Comparison of ENCODE assay signal across 24 mouse cellular contexts in genomic region chr2:112222607-112223006, GRCm38 (mm10). TPM values are rescaled to one million over a fixed set of nuclear protein-coding genes. Genes with fewer than 3 reads are reported as not detected.
DNase-seq lines count a peak whose midpoint lies in the region; ATAC-seq and TF ChIP-seq lines count a peak whose summit lies in the region.
"Had no signal": no experiment of that assay in that cellular context is flagged by ENCODE, and none has a peak within 500 bp of the region (broad histone marks: within the 10 kb centered on the region; RNA-seq: fewer than 3 reads in every experiment).

No protein-coding gene starts in this region.

- no peaks in the 10 kb centered on the region for H3K27me3 ChIP-seq in midbrain, embryonic 11.5 days (ENCODE audit: control insufficient read depth, insufficient read depth, low read length)
- no peaks in the 10 kb centered on the region for H3K27me3 ChIP-seq in stomach, postnatal 0 days (ENCODE audit: control insufficient read depth, insufficient read depth, low read length)
- H3K27me3 ChIP-seq: forebrain, embryonic 13.5 days; hindbrain, embryonic 13.5 days had no signal

- no peaks in the 10 kb centered on the region for H3K36me3 ChIP-seq in midbrain, embryonic 11.5 days (ENCODE audit: control insufficient read depth, insufficient read depth, low read length)
- no peaks in the 10 kb centered on the region for H3K36me3 ChIP-seq in stomach, postnatal 0 days (ENCODE audit: control insufficient read depth, insufficient read depth, low read length)
- H3K36me3 ChIP-seq: embryonic facial prominence, embryonic 10.5 days; heart, embryonic 10.5 days; hindbrain, embryonic 13.5 days had no signal

- 81% methylated on average over 5 of the region's 5 CpGs for WGBS in midbrain, embryonic 11.5 days
- 66% methylated on average over 5 of the region's 5 CpGs for WGBS in stomach, postnatal 0 days

- no peaks in the 10 kb centered on the region for H3K9me3 ChIP-seq in midbrain, embryonic 11.5 days (ENCODE audit: control insufficient read depth, low read length)
- H3K9me3 ChIP-seq in stomach, postnatal 0 days (ENCODE audit: control insufficient read depth, low read length), result no peaks in the 10 kb centered on the region
- H3K9me3 ChIP-seq: embryonic facial prominence, embryonic 10.5 days; forebrain, embryonic 13.5 days; heart, embryonic 10.5 days; hindbrain, embryonic 13.5 days had no signal

- H3K4me2 ChIP-seq in midbrain, embryonic 11.5 days, result no peak overlapping the region
- no peak overlapping the region for H3K4me2 ChIP-seq in stomach, postnatal 0 days (replicated peaks; ENCODE audit: low read depth)
- H3K4me2 ChIP-seq: forebrain, embryonic 13.5 days; hindbrain, embryonic 13.5 days had no signal

- H3K4me3 ChIP-seq in midbrain, embryonic 11.5 days (ENCODE audit: low read depth, low read length), result no peak overlapping the region
- no peak overlapping the region for H3K4me3 ChIP-seq in stomach, postnatal 0 days (ENCODE audit: low read depth, low read length)
- H3K4me3 ChIP-seq: embryonic facial prominence, embryonic 10.5 days; forebrain, embryonic 13.5 days; heart, embryonic 10.5 days; hindbrain, embryonic 13.5 days had no signal

- DNase-seq in 416B (ENCODE audit: low read depth), result peak; percentile 58
- peak; percentile 61 for DNase-seq in CD4-positive helper T cell, adult 2 months (ENCODE audit: low read depth, low spot score)
- peak; percentile 43 for DNase-seq in induced T-regulatory cell, adult 2 months (ENCODE audit: low read depth)
- no peak for DNase-seq in midbrain, embryonic 11.5 days (ENCODE audit: low spot score, missing footprints)
- no peak for DNase-seq in stomach, postnatal 0 days (ENCODE audit: low spot score)
- DNase-seq in cerebellum, adult 8-10 months, result no peak
- no peak for DNase-seq in embryo, embryonic 10 days (ENCODE audit: low spot score)
- DNase-seq: adrenal gland, postnatal 10 days; B cell, adult 2 months; cerebellum, adult 18-20 months; cerebellum, postnatal 10 days; forebrain, postnatal 0 days; gastrocnemius, postnatal 36 days; heart, adult 18-20 months; heart, postnatal 10 days had no signal

- H3K9ac ChIP-seq in midbrain, embryonic 11.5 days (ENCODE audit: low read length), result no peak overlapping the region
- H3K9ac ChIP-seq in stomach, postnatal 0 days (ENCODE audit: low read length), result no peak overlapping the region
- H3K9ac ChIP-seq: forebrain, embryonic 13.5 days; forebrain, postnatal 0 days; hindbrain, embryonic 13.5 days had no signal

- no peak for TF ChIP-seq CTCF in stomach, postnatal 0 days (IDR thresholded peaks at IDR 0.05; ENCODE audit: low read depth)

- no peaks in the 10 kb centered on the region for H3K4me1 ChIP-seq in midbrain, embryonic 11.5 days (ENCODE audit: control insufficient read depth, insufficient read depth, low read length)
- H3K4me1 ChIP-seq in stomach, postnatal 0 days (replicated peaks; ENCODE audit: control insufficient read depth, insufficient read depth), result no peaks in the 10 kb centered on the region
- H3K4me1 ChIP-seq: embryonic facial prominence, embryonic 10.5 days; forebrain, embryonic 13.5 days; heart, embryonic 10.5 days; hindbrain, embryonic 13.5 days had no signal

- no peak for TF ChIP-seq EP300 in stomach, postnatal 0 days (optimal IDR thresholded peaks at IDR 0.05)

- ATAC-seq in activated CD4-positive, CD25-positive, alpha-beta regulatory T cell, adult 4 months, result peak; percentile 81
- no peak for ATAC-seq in midbrain, embryonic 11.5 days (ENCODE audit: low FRiP score)
- no peak for ATAC-seq in stomach, postnatal 0 days (ENCODE audit: low FRiP score, low TSS enrichment)
- ATAC-seq: forebrain, embryonic 13.5 days; forebrain, postnatal 0 days; hindbrain, postnatal 0 days; intestine, embryonic 16.5 days had no signal

- H3K27ac ChIP-seq in midbrain, embryonic 11.5 days (ENCODE audit: low read depth, low read length), result no peak overlapping the region
- H3K27ac ChIP-seq in stomach, postnatal 0 days (replicated peaks), result no peak overlapping the region
- H3K27ac ChIP-seq: embryonic facial prominence, embryonic 10.5 days; forebrain, embryonic 13.5 days; heart, embryonic 10.5 days; hindbrain, embryonic 13.5 days; hindbrain, postnatal 0 days had no signal

RNA-seq across cellular contexts. Expression of gene Lpcat4, which starts 16.7 kb away (rescaled TPM):
- polyA plus RNA-seq in activated CD4-positive, CD25-positive, alpha-beta regulatory T cell, adult 4 months (2017; shearing (Covaris generic)), result 10 to 100 TPM; 25.3 to 33.5 TPM
- 8.9 and 9.3 TPM in 2 replicates for polyA plus RNA-seq in midbrain, embryonic 11.5 days (2014; fragmentation: Nextera tagmentation; extraction: Ambion mirVana)
- polyA plus RNA-seq in stomach, postnatal 0 days (2015; fragmentation: Nextera tagmentation; extraction: Ambion mirVana), result 40.2 and 52.0 TPM in 2 replicates

RNA-seq across cellular contexts. Expression of gene Nutm1, which starts 36.5 kb away (rescaled TPM):
- not detected for polyA plus RNA-seq in activated CD4-positive, CD25-positive, alpha-beta regulatory T cell, adult 4 months (2017; shearing (Covaris generic))
- not detected in 2 replicates for polyA plus RNA-seq in midbrain, embryonic 11.5 days (2014; fragmentation: Nextera tagmentation; extraction: Ambion mirVana)
- polyA plus RNA-seq in stomach, postnatal 0 days (2015; fragmentation: Nextera tagmentation; extraction: Ambion mirVana), result 0.06 and 0.10 TPM in 2 replicates
- polyA plus RNA-seq: embryonic facial prominence, embryonic 10.5 days; embryonic facial prominence, embryonic 14.5 days; forebrain, embryonic 13.5 days; heart, embryonic 14.5 days had no signal

RNA-seq across cellular contexts. Expression of gene Nop10, which starts 39.1 kb away (rescaled TPM):
- 100 to 1,000 TPM; 171 to 211 TPM for polyA plus RNA-seq in activated CD4-positive, CD25-positive, alpha-beta regulatory T cell, adult 4 months (2017; shearing (Covaris generic))
- polyA plus RNA-seq in midbrain, embryonic 11.5 days (2014; fragmentation: Nextera tagmentation; extraction: Ambion mirVana), result 160 and 161 TPM in 2 replicates
- 169 and 172 TPM in 2 replicates for polyA plus RNA-seq in stomach, postnatal 0 days (2015; fragmentation: Nextera tagmentation; extraction: Ambion mirVana)

RNA-seq across cellular contexts. Expression of gene Slc12a6, which starts 43.0 kb away (rescaled TPM):
- 10 to 100 TPM; 47.9 to 48.7 TPM for polyA plus RNA-seq in activated CD4-positive, CD25-positive, alpha-beta regulatory T cell, adult 4 months (2017; shearing (Covaris generic))
- polyA plus RNA-seq in midbrain, embryonic 11.5 days (2014; fragmentation: Nextera tagmentation; extraction: Ambion mirVana), result 14.4 and 16.0 TPM in 2 replicates
- polyA plus RNA-seq in stomach, postnatal 0 days (2015; fragmentation: Nextera tagmentation; extraction: Ambion mirVana), result 5.4 and 6.2 TPM in 2 replicates

RNA-seq across cellular contexts. Expression of gene Gm21985, which starts 43.5 kb away (rescaled TPM):
- polyA plus RNA-seq in activated CD4-positive, CD25-positive, alpha-beta regulatory T cell, adult 4 months (2017; shearing (Covaris generic)), result not detected
- polyA plus RNA-seq in midbrain, embryonic 11.5 days (2014; fragmentation: Nextera tagmentation; extraction: Ambion mirVana), result not detected in 2 replicates
- polyA plus RNA-seq in stomach, postnatal 0 days (2015; fragmentation: Nextera tagmentation; extraction: Ambion mirVana), result not detected in 2 replicates
- polyA plus RNA-seq: embryonic facial prominence, embryonic 10.5 days; embryonic facial prominence, embryonic 14.5 days; forebrain, embryonic 13.5 days; forebrain, postnatal 0 days; heart, embryonic 10.5 days; heart, embryonic 14.5 days; hindbrain, embryonic 13.5 days; hindbrain, postnatal 0 days; intestine, embryonic 16.5 days had no signal

Comparison
In these comparisons a context has a peak if more than half of its experiments do, and no peak if none do; other contexts are left out.
1. DNase-seq: peak in 416B (single experiment), CD4-positive helper T cell, adult 2 months (single experiment) and induced T-regulatory cell, adult 2 months (single experiment); none in midbrain, embryonic 11.5 days (single experiment), stomach, postnatal 0 days (single experiment), cerebellum, adult 8-10 months (single experiment) and embryo, embryonic 10 days (single experiment).